Mouse (Mus musculus) brain, embryonic 14.5 days (tissue): ENCODE measurements around the gene Prkar2a. TPM values are rescaled to one million over a fixed set of nuclear protein-coding genes. Genes with fewer than 3 reads are reported as not detected.

ENCODE experiments used
- DNase-seq: peaks from one replicate; pipeline ENCODE4 v3.0.0-alpha.2; 2011; ENCODE audit warnings: low read depth
- CTCF ChIP-seq: fragments of 200-500 bp; IDR thresholded peaks from 2 replicates; pipeline ENCODE4 v1.5.1; 2012; ENCODE audit warnings: inconsistent platforms, mild to moderate bottlenecking, moderate library complexity, borderline replicate concordance; ENCODE audit not compliant: insufficient read depth, insufficient read length; ENCODE audit errors: extremely low read depth
- POLR2A ChIP-seq: fragments of 200-500 bp; IDR thresholded peaks from 2 replicates; pipeline ENCODE4 v1.6.1; 2012; ENCODE audit warnings: mild to moderate bottlenecking, inconsistent platforms, borderline replicate concordance; ENCODE audit not compliant: poor library complexity, insufficient read depth, insufficient read length, severe bottlenecking; ENCODE audit errors: extremely low read depth
- polyA plus RNA-seq: library from polyadenylated mRNA; depleted of rRNA; stranded (reverse); fragments of >200 nt; gene quantifications from 2 replicates; pipeline ENCODE4 v1.2.3, GENCODE M21; 2012; rRNA removed

Prkar2a gene
- polyA plus RNA-seq, 1 experiment: 52.8 TPM

- no peak for DNase-seq
- TF ChIP-seq POLR2A (no peak), CTCF (no peak)
Observed at GRCm38 (mm10) chr9:108792730-108793129, 103.6 kb downstream of the Prkar2a start.

GRCm38 (mm10) chr9:108795281-108795680 is 106.2 kb downstream of the Prkar2a start:
- no peak for DNase-seq
- TF ChIP-seq POLR2A (no peak), CTCF (no peak)

GRCm38 (mm10) chr9:108795762-108796161 is 106.6 kb downstream of the Prkar2a start:
- TF ChIP-seq CTCF: no peak
- TF ChIP-seq POLR2A: no peak
- no peak for DNase-seq

- TF ChIP-seq POLR2A (no peak), CTCF (no peak)
- peak; percentile 54 for DNase-seq
Observed at GRCm38 (mm10) chr9:108796351-108796981, 107.4 kb downstream of the Prkar2a start.

- no peak for DNase-seq
- TF ChIP-seq POLR2A (no peak), CTCF (no peak)
Observed at GRCm38 (mm10) chr9:108797477-108797876, 108.4 kb downstream of the Prkar2a start.

GRCm38 (mm10) chr9:108798508-108799075 is 109.5 kb downstream of the Prkar2a start:
- no peak for DNase-seq
- TF ChIP-seq CTCF (no peak), POLR2A (no peak)

- DNase-seq: no peak
- TF ChIP-seq POLR2A (no peak), CTCF (no peak)
Observed at GRCm38 (mm10) chr9:108799564-108799963, 110.5 kb downstream of the Prkar2a start.

Other genes starting within 250 kb of the Prkar2a start
- 37.6 and 38.8 TPM in 2 replicates for gene Ccdc71, start 228.8 kb upstream of the Prkar2a start, polyA plus RNA-seq
- 84.2 and 100 TPM in 2 replicates for gene Klhdc8b, start 227.7 kb upstream of the Prkar2a start, polyA plus RNA-seq
- 42.9 and 49.3 TPM in 2 replicates for gene Lamb2, start 209.6 kb upstream of the Prkar2a start, polyA plus RNA-seq
- 184 and 208 TPM in 2 replicates for gene Usp19, start 198.7 kb upstream of the Prkar2a start, polyA plus RNA-seq
- 181 and 184 TPM in 2 replicates for gene Qars, start 181.6 kb upstream of the Prkar2a start, polyA plus RNA-seq
- 166 and 169 TPM in 2 replicates for gene Qrich1, start 172.5 kb upstream of the Prkar2a start, polyA plus RNA-seq
- 127 and 171 TPM in 2 replicates for gene Impdh2, start 129.0 kb upstream of the Prkar2a start, polyA plus RNA-seq
- 47.8 and 67.8 TPM in 2 replicates for gene Ndufaf3, start 121.9 kb upstream of the Prkar2a start, polyA plus RNA-seq
- gene Dalrd3, start 119.4 kb upstream of the Prkar2a start, polyA plus RNA-seq: 190 and 347 TPM in 2 replicates
- 329 and 375 TPM in 2 replicates for gene Wdr6, start 110.6 kb upstream of the Prkar2a start, polyA plus RNA-seq
- gene P4htm, start 91.6 kb upstream of the Prkar2a start, polyA plus RNA-seq: 28.4 and 31.6 TPM in 2 replicates
- gene Arih2, start 39.9 kb upstream of the Prkar2a start, polyA plus RNA-seq: 47.9 and 49.0 TPM in 2 replicates
- 19.5 and 22.6 TPM in 2 replicates for gene Slc25a20, start 27.2 kb upstream of the Prkar2a start, polyA plus RNA-seq
- gene Ip6k2, start 94.5 kb downstream of the Prkar2a start, polyA plus RNA-seq: 352 and 472 TPM in 2 replicates
- 34.3 and 38.5 TPM in 2 replicates for gene Nckipsd, start 119.1 kb downstream of the Prkar2a start, polyA plus RNA-seq
- gene Celsr3, start 137.0 kb downstream of the Prkar2a start, polyA plus RNA-seq: 110 and 130 TPM in 2 replicates
- 22.4 and 23.1 TPM in 2 replicates for gene Slc26a6, start 164.0 kb downstream of the Prkar2a start, polyA plus RNA-seq
- 0.76 and 0.88 TPM in 2 replicates for gene Tmem89, start 225.3 kb downstream of the Prkar2a start, polyA plus RNA-seq
- gene Uqcrc1, start 247.3 kb downstream of the Prkar2a start, polyA plus RNA-seq: 363 and 420 TPM in 2 replicates